Mouse (Mus musculus) olfactory bulb, adult 2 months (tissue): ENCODE measurements around the gene Ccdc14.

Experiments
- CTCF ChIP-seq: fragments of 200-500 bp; IDR thresholded peaks from 2 replicates; pipeline ENCODE4 v1.5.1; 2012; ENCODE audit warnings: low read depth, mild to moderate bottlenecking, low read length, moderate library complexity; ENCODE audit not compliant: insufficient read depth
- POLR2A ChIP-seq: fragments of 200-500 bp; IDR thresholded peaks from 2 replicates; pipeline ENCODE4 v1.6.1; 2012; ENCODE audit warnings: mild to moderate bottlenecking, low read depth, low read length, moderate library complexity; ENCODE audit not compliant: insufficient read depth

GRCm38 (mm10) chr16:34674365-34674764 is 16.1 kb upstream of the Ccdc14 start:
- TF ChIP-seq CTCF: no peak
- no peak for TF ChIP-seq POLR2A
